Mouse (Mus musculus) liver, embryonic 13.5 days (tissue): ENCODE data around the gene Zfp790. TPM values are rescaled to one million over a fixed set of nuclear protein-coding genes. Genes with fewer than 3 reads are reported as not detected.
"Not testable (repeated sequence)": the region's sequence is repeated elsewhere in the genome, so short reads cannot be mapped to it uniquely, and the experiment has no call there.

Source experiments
- ATAC-seq: fragments of 200-750 bp; cut with Nextera tagmentation; 2 replicates; pipeline ENCODE4 v1.8.0; 2017; ENCODE audit warnings: low read depth, mild to moderate bottlenecking, moderate number of reproducible peaks, moderate library complexity
- DNase-seq: peaks from one replicate; pipeline ENCODE4 v3.0.0; 2022
- H3K27ac ChIP-seq: fragments of 300-500 bp; sonication (generic); 2 replicates; pipeline ENCODE4 v1.5.1; 2015; ENCODE audit warnings: moderate library complexity, mild to moderate bottlenecking, inconsistent platforms
- H3K27me3 ChIP-seq: fragments of 300-500 bp; sonication (generic); 2 replicates; pipeline ENCODE4 v1.6.1; 2015; ENCODE audit warnings: mild to moderate bottlenecking, inconsistent platforms
- H3K36me3 ChIP-seq: fragments of 300-500 bp; sonication (generic); 2 replicates; pipeline ENCODE4 v1.6.1; 2015; ENCODE audit warnings: mild to moderate bottlenecking, inconsistent platforms
- H3K4me1 ChIP-seq: fragments of 300-500 bp; sonication (generic); replicated peaks from 2 replicates; pipeline ENCODE4 v1.6.1; 2015; ENCODE audit warnings: inconsistent platforms
- H3K4me2 ChIP-seq: fragments of 300-500 bp; sonication (generic); 2 replicates; pipeline ENCODE4 v1.6.1; 2015; ENCODE audit warnings: inconsistent platforms, mild to moderate bottlenecking, moderate library complexity
- H3K4me3 ChIP-seq: fragments of 300-500 bp; sonication (generic); replicated peaks from 2 replicates; pipeline ENCODE4 v1.5.1; 2015; ENCODE audit warnings: mild to moderate bottlenecking, inconsistent platforms
- H3K9ac ChIP-seq: fragments of 300-500 bp; sonication (generic); 2 replicates; pipeline ENCODE4 v1.6.1; 2015; ENCODE audit warnings: mild to moderate bottlenecking, inconsistent platforms
- H3K9me3 ChIP-seq: fragments of 300-500 bp; sonication (generic); replicated peaks from 2 replicates; pipeline ENCODE4 v1.6.1; 2016; ENCODE audit warnings: inconsistent platforms
- WGBS: fragments of 180-500 bp; shearing (Covaris S2); methylation state at CpG from one replicate; pipeline ENCODE4 v1.1.7; 2015; ENCODE audit not compliant: insufficient replicate concordance; 5-methylcytosine and 5-hydroxymethylcytosine counted together
- polyA plus RNA-seq: library from polyadenylated mRNA; unstranded; fragments of >200 nt; fragmentation: Nextera tagmentation; extraction: Ambion mirVana; gene quantifications from 2 replicates; pipeline ENCODE4 v1.2.1, GENCODE M21; 2015

Gene Zfp790
- polyA plus RNA-seq, 1 experiment from 2014 or later: 3.5 TPM

GRCm38 (mm10) chr7:29842105-29842504 lies 26.2 kb downstream of the Zfp790 start:
- H3K27me3 ChIP-seq: no peaks in the 10 kb centered on the region
- H3K9me3 ChIP-seq: no peaks in the 10 kb centered on the region
- H3K4me3 ChIP-seq: no peak overlapping the region
- WGBS: 94% methylated on average over 1 of the region's 1 CpGs
- no peak overlapping the region for H3K9ac ChIP-seq
- H3K27ac ChIP-seq: no peak overlapping the region
- no peak for ATAC-seq
- no peak for DNase-seq
- no peak overlapping the region for H3K4me2 ChIP-seq
- no peaks in the 10 kb centered on the region for H3K4me1 ChIP-seq
- peaks cover 16% of the 10 kb centered on the region for H3K36me3 ChIP-seq

- Histone ChIP-seq H3K4me2 (no peak overlapping the region), H3K4me1 (no peaks in the 10 kb centered on the region), H3K27me3 (no peaks in the 10 kb centered on the region), H3K9ac (no peak overlapping the region), H3K4me3 (no peak overlapping the region), H3K27ac (no peak overlapping the region), H3K36me3 (peaks cover 16% of the 10 kb centered on the region), H3K9me3 (no peaks in the 10 kb centered on the region)
- 77% methylated on average over 5 of the region's 5 CpGs for WGBS
- ATAC-seq (no peak), DNase-seq (no peak)
These were observed 28.7 kb downstream of the Zfp790 start for GRCm38 (mm10) chr7:29844616-29845015.

GRCm38 (mm10) chr7:29852831-29853218 lies 36.9 kb downstream of the Zfp790 start:
- Histone ChIP-seq H3K4me3 (peak overlapping the region; percentile 68), H3K4me1 (peaks cover 11% of the 10 kb centered on the region), H3K27me3 (no peaks in the 10 kb centered on the region), H3K9me3 (no peaks in the 10 kb centered on the region), H3K27ac (no peak overlapping the region), H3K9ac (peak overlapping the region; percentile 68), H3K4me2 (peak overlapping the region; percentile 82), H3K36me3 (no peaks in the 10 kb centered on the region)
- 49% methylated on average over 9 of the region's 9 CpGs for WGBS
- ATAC-seq: no peak
- DNase-seq: no peak

DNA sequence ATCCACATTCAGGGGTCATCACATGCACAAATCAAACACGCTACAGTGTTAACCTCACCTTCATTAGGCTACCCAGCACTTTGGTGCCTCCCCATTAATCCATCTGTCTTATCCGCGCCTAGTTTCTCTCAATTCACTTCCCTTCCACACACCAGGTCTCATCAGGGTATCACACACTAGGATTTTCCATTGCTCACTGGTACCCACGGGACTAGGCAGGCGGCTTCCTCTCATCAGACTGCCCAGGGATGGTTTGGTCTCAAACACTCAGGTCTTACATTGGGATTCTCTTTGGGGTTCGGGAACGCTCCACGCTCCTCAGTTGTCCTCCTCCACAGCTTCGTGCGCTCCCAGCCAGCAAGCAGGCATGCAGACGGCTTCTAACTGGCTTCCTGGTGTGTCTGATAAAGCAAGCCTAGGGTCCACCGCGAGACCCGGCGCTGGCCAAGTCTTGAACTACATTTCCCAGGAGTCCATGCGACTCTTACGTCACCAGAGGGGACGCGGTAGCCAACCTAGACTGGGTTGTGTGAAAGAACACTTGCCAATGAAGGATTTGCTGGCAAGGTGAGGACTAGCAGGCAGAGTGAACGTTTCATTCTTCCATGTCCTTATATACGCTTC lies 37.4 kb downstream of the Zfp790 start, which contains the start of gene Zfp940:
Gene Zfp940, minus strand, starts transcription at position 451 of the 624 bp plus-strand sequence.
- Histone ChIP-seq H3K4me2 (peak within 1 kb of the TSS; percentile 82), H3K36me3 (no peaks in the 10 kb centered on the region), H3K4me1 (peaks cover 11% of the 10 kb centered on the region), H3K4me3 (peak within 1 kb of the TSS; percentile 68), H3K9ac (peak within 1 kb of the TSS; percentile 68), H3K9me3 (no peaks in the 10 kb centered on the region), H3K27ac (no peak within 1 kb of the TSS), H3K27me3 (no peaks in the 10 kb centered on the region)
- DNase-seq (peak; percentile 69), ATAC-seq (peak; percentile 93)
- 2% methylated on average over 21 of the region's 21 CpGs for WGBS

DNA sequence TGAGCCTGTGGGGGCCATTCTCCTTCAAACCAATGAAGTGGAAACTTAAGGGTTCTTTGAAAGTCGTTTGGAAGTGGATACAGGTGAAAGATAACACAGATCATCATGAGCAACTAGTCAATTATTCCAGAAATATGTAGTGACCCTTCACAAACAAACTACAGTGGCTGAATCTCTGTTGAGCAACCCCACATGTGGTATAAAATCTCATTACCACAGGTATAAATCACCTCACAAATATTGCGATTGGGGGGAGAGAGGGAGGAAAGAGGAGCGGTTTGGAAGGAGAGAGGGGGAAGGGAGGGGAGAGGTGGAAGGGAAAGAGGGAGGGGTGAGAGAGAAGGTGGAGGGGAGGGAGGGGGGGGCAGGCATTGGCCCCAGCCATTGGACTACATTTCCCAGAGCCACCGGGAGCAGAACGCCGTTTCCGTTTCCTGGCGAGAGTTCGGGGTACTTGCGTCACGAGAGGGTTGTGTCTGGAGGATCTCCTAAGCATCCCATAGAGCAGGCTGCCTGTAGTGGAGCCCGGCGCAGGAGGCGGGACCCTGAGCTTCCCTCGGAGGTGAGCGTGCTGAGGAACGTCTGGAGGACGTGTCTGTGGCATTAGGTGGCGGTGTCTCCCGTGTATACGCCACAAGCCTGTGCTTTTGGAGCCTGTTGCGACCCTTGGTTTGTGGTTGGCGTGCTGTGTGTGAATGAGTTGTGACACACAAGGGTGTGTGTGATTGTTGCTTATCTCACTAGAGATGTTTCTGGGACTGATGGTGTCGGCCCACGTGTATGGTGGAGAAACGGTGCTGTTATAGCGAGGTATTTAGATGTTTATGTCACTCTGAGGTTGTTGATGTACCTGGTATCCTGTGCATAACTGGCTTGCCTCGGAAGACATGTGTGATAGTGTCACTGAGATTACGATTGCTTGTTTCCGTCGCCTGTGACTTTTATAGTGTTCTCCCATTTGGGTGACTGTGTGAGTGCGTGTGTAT lies 43.9 kb downstream of the Zfp790 start, which contains the start of gene Zfp420:
Gene Zfp420, plus strand, starts transcription at position 448 of the 986 bp plus-strand sequence.
- no peak within 1 kb of the TSS for H3K27ac ChIP-seq

GRCm38 (mm10) chr7:29861660-29862059 lies 45.7 kb downstream of the Zfp790 start:
- no peaks in the 10 kb centered on the region for H3K9me3 ChIP-seq
- H3K27ac ChIP-seq: no peak overlapping the region
- H3K36me3 ChIP-seq: peaks cover 4% of the 10 kb centered on the region; the same call in 1 of the 2 replicates
- no peak overlapping the region for H3K4me3 ChIP-seq
- no peaks in the 10 kb centered on the region for H3K27me3 ChIP-seq
- peaks cover 10% of the 10 kb centered on the region for H3K4me1 ChIP-seq
- DNase-seq (no peak), ATAC-seq (no peak)
- 76% methylated on average over 7 of the region's 7 CpGs for WGBS
- no peak overlapping the region for H3K4me2 ChIP-seq
- no peak overlapping the region for H3K9ac ChIP-seq

More for the DNA sequence above, 43.9 kb downstream of the Zfp790 start, which contains the start of gene Zfp420:
- Histone ChIP-seq H3K4me3 (peak within 1 kb of the TSS; percentile 64), H3K4me2 (peak within 1 kb of the TSS; percentile 75), H3K27me3 (no peaks in the 10 kb centered on the region), H3K9me3 (no peaks in the 10 kb centered on the region), H3K9ac (peak within 1 kb of the TSS; percentile 63), H3K36me3 (peaks cover 4% of the 10 kb centered on the region; the same call in 1 of the 2 replicates), H3K4me1 (peaks cover 10% of the 10 kb centered on the region)
- DNase-seq: peak; percentile 75
- 6% methylated on average over 32 of the region's 32 CpGs for WGBS
- ATAC-seq: peak; percentile 97

GRCm38 (mm10) chr7:29874256-29874655 lies 58.3 kb downstream of the Zfp790 start:
- no peak overlapping the region for H3K4me2 ChIP-seq
- no peak for DNase-seq
- no peak overlapping the region for H3K9ac ChIP-seq
- H3K4me1 ChIP-seq: no peaks in the 10 kb centered on the region
- H3K27ac ChIP-seq: no peak overlapping the region
- H3K27me3 ChIP-seq: no peaks in the 10 kb centered on the region
- no peak overlapping the region for H3K4me3 ChIP-seq
- WGBS: 78% methylated on average over 10 of the region's 10 CpGs
- ATAC-seq: no peak
- peaks cover 23% of the 10 kb centered on the region for H3K9me3 ChIP-seq
- peaks cover 26% of the 10 kb centered on the region for H3K36me3 ChIP-seq

DNA sequence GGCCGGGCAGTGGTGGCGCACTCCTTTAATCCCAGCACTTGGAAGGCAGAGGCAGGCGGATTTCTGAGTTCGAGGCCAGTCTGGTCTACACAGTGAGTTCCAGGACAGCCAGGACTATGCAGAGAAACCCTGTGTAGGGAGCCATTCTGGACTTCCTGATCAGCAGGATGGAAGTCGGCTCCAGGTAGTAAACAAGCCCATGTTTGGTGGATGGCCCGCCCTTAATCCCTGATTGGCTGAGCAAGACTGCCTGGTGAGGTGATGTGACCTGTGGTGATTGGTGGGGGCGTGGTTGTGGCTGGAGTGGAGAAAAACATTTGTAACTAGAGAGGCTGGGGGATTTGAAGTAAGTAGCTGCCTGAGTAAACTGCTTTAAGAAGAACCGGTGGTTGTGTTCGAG lies 61.6 kb downstream of the Zfp790 start:
- DNase-seq, H3K9ac ChIP-seq, H3K4me1 ChIP-seq, ATAC-seq, H3K4me3 ChIP-seq, H3K4me2 ChIP-seq, H3K27me3 ChIP-seq, H3K27ac ChIP-seq: not testable (repeated sequence)
- 76% methylated on average over 9 of the region's 9 CpGs for WGBS
- H3K36me3 ChIP-seq: peaks cover 22% of the 10 kb centered on the region
- peaks cover 20% of the 10 kb centered on the region for H3K9me3 ChIP-seq

DNA sequence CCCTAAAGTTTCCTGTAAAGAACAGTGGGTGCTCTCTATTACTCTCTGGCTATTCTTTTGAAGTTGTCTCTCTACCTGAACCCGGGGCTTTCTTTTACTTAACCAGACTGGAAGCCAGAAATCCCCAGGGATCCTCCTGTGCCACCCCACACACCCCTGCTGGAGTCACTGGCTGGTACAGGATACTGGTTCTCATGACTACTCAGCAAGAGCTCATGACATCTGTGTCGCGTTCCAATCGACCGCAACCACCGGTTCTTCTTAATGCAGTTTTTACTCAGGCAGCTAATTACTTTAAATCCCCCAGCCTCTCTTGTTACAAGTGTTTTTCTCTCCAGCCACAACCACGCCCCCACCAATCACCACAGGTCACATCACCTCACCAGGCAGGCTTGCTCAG lies 64.1 kb downstream of the Zfp790 start:
- DNase-seq (no peak), ATAC-seq (no peak)
- H3K36me3 ChIP-seq: peaks cover 11% of the 10 kb centered on the region
- no peaks in the 10 kb centered on the region for H3K27me3 ChIP-seq
- no peaks in the 10 kb centered on the region for H3K4me1 ChIP-seq
- H3K4me3 ChIP-seq: no peak overlapping the region
- no peak overlapping the region for H3K4me2 ChIP-seq
- WGBS: 63% methylated on average over 7 of the region's 7 CpGs
- H3K9ac ChIP-seq: no peak overlapping the region
- peaks cover 28% of the 10 kb centered on the region for H3K9me3 ChIP-seq
- H3K27ac ChIP-seq: no peak overlapping the region
